Mouse (Mus musculus) Patski (cell line): ENCODE data around the gene Cnppd1. TPM values are rescaled to one million over a fixed set of nuclear protein-coding genes. Genes with fewer than 3 reads are reported as not detected.
A peak's percentile ranks its signal among the peaks of the same experiment; 100 is the strongest.

ENCODE experiments used
- ATAC-seq: fragments of 100-300 bp; one replicate; pipeline ENCODE4 v1.8.0; 2021
- CTCF ChIA-PET: fragments of 350-600 bp; sonication (Branson Sonifier 250); formaldehyde crosslinking; loops from one replicate; lab custom pipeline; 2022; ENCODE audit warnings: inconsistent platforms; lab: Charles Lee
- POLR2A ChIA-PET: fragments of 350-600 bp; sonication (Branson Sonifier 250); formaldehyde crosslinking; loops from one replicate; lab custom pipeline; 2022; ENCODE audit warnings: antibody characterized with exemption, inconsistent platforms; lab: Charles Lee
- DNase-seq: peaks from one replicate; pipeline ENCODE4 v3.0.0-alpha.2; 2011; ENCODE audit warnings: low read depth, low spot score
- H3K27me3 ChIP-seq: fragments of 371-371 bp; one replicate; pipeline ENCODE4 v1.5.1; 2021
- CTCF ChIP-seq: fragments of 100-300 bp; IDR thresholded peaks from one replicate; pipeline ENCODE4 v1.5.1; 2021
- in situ Hi-C: fragments of 300-500 bp; cut with MboI; formaldehyde crosslinking; loops from 3 replicates; pipeline ENCODE4 v1.11.1; 2018; ENCODE audit warnings: low pct_unique_long_range_greater_than_20kb, mixed read lengths
- polyA plus RNA-seq: library from polyadenylated mRNA; unstranded; gene quantifications from one replicate; pipeline ENCODE4 v1.2.3, GENCODE M21; 2021

Gene Cnppd1
- 64.4 TPM for polyA plus RNA-seq

DNA sequence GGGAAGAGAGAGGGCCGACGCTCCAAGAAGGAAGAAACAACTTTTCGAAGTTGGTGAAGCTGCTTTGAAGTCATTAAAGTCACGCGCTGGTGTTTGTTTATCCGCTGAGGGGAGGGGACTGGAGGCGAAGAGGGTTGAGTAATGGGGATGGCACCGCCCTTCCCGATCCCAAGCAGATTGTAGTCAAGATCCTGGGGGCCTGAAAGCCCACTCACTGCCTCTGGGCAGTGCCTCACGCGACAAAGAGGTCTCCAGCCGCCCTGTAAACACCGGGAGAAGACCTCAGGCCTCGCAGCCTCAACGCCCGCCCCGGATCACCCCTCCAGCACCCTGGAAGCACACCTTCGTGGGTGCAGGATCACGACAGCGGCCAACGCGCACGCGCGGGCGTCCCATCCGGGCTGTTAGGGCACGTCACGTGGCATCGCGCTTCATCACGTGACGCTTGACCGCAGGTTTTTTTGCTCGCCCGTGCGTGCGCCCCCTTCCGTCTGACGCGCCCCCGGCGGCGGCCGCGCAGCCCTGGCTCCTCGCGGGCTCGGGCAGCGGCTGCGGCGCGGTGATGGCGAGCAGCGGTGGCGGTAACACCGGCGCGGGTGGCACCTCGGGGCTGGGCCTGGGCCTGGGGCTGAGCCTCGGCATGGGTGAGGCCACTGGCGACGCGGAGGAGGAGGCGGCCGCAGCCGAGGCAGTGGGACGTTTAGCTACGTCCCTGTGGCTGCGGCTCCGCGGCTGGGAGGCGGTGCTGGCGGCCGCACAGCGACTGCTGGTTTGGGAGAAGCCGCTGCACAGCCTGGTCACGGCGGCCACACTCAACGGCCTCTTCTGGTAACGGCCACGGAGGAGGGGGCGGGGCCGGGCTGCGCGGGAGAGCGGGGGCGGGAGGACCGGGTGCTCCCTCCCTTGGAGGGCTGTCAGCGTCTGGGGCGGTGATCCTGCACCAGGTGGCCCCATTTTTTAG lies at the start of gene Cnppd1, which contains the start of gene Retreg2:
Gene Cnppd1, minus strand, starts transcription at position 411 of the 961 bp plus-strand sequence.
Gene Retreg2, plus strand, starts transcription at position 478 of the 961 bp plus-strand sequence.
- DNase-seq (peak; percentile 59), ATAC-seq (peak; percentile 68)
- TF ChIP-seq CTCF, result no peak
- no peaks in the 10 kb centered on the region for H3K27me3 ChIP-seq
- in situ Hi-C loops, result no loop called here
- ChIA-PET CTCF (interaction anchor here (1.2 to 1.6 kb wide), 2 partner anchors 17 to 33 kb away, joined by 4 to 5 read pairs; no protein-coding TSS in a partner anchor), POLR2A (interaction anchor here (1.1 to 1.3 kb wide), 2 partner anchors 17 to 66 kb away, joined by 3 read pairs; no protein-coding TSS in a partner anchor)

DNA sequence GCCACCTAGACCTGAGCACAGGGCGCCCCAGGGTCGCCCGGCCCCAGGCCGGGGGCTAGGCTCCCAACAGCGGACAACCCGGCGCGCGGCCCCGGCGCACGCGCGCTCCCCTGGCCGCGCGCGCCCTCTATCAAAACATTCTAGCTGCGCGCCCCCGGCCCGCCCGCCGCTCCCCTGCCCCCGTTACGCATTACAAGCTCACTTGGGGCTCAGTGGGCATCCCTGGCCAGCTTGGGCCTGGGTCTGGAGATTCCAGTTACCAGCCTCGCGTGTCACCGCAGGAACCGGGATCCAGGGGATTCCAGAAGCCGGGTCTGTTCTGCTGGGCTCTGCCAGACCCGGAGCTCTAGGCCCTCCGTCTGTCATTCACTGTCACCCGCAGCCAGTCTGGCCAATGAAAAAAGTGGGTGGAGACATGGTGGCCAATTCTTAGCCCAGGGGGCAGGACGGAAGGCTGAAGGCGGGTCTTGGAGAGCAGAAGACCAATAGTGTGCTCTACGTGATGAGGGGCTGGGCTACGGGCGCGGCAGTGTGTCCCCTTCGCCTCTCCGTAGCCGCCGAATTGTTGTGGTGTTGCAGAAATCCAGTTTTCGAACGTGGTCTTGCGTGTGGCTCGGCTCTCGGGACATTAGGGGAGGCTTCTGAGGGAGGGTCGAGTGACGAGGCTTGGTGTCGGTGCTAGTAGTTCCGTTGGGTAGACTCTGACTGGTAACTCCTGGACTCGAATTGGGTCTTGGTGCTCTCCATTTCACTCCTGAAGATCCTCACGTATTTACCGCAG lies 49.3 kb upstream of the Cnppd1 start, which contains the start of the genes Ankzf1 and Atg9a:
Gene Ankzf1, plus strand, starts transcription at position 530 of the 781 bp plus-strand sequence.
Gene Atg9a, minus strand, starts transcription at position 575 of the 781 bp plus-strand sequence.
- no peaks in the 10 kb centered on the region for H3K27me3 ChIP-seq
- no peak for TF ChIP-seq CTCF
- ChIA-PET POLR2A (interaction anchor here (1.6 to 3.8 kb wide), 2 partner anchors 12 to 22 kb away, joined by 7 to 15 read pairs; partner anchors contain the start of gene Abcb6), CTCF (interaction anchor here (0.7 to 0.9 kb wide), 2 partner anchors 11 to 60 kb away, joined by 3 read pairs; partner anchors contain the start of gene Abcb6)
- DNase-seq (peak; percentile 87), ATAC-seq (peak; percentile 96)
- in situ Hi-C loops, result no loop called here

DNA sequence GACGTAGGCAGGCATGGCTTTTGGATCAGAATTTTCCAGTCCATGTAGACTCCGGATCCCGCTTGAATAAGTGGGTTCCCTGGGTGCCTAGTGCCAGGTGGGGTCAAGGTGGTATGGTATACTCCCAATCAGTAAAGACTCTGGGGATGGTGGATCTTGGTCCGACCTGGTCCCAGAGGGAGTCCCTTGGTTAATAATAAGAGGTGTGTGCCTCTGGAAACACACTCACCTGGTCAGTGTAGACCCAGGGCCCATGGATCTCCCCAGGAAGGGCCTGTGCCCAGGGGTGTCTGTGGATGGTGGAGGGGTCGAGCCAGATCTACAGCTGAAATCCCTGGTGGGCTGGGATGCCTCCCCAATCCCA lies 48.7 kb upstream of the Cnppd1 start:
- POLR2A ChIA-PET, result interaction anchor here (1.6 to 3.8 kb wide), 2 partner anchors 11 to 22 kb away, joined by 7 to 15 read pairs; partner anchors contain the start of gene Abcb6

DNA sequence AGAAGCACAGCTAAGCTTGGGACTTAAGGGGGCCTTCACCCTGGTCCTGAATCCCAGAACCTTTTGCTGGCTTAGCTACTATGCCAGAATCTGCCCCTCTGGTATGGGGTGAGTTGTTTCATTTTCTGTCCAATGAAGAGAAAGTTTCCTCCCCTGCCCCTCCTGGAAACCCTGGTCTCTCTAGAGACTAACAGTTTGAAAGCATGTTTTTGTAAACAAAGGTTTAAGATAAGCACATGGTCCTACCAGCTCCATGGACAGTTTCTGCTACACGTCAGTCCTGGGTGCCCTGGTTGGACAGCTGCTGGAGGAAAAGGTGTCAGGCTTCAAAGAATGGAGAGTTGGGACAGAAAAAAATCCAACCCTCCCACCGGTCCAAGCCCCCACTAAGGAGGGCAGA lies 48.1 kb upstream of the Cnppd1 start:
- POLR2A ChIA-PET, result interaction anchor here (0.8 to 3.8 kb wide), 3 partner anchors 8 to 20 kb away, joined by 3 to 15 read pairs (median 5); partner anchors contain the start of gene Abcb6
- DNase-seq, result no peak
- CTCF ChIA-PET, result interaction anchor here (1.5 kb wide), 1 partner anchor 11 kb away, joined by 4 read pairs; the partner anchor contains the start of gene Abcb6
- in situ Hi-C loops, result no loop called here
- no peaks in the 10 kb centered on the region for H3K27me3 ChIP-seq
- no peak for TF ChIP-seq CTCF
- ATAC-seq, result no peak

More for the DNA sequence above, 48.7 kb upstream of the Cnppd1 start:
- DNase-seq, result no peak
- ATAC-seq, result peak; percentile 9
- H3K27me3 ChIP-seq, result no peaks in the 10 kb centered on the region
- CTCF ChIA-PET, result interaction anchor here (0.9 kb wide), 1 partner anchor 60 kb away, joined by 3 read pairs; no protein-coding TSS in a partner anchor
- no peak for TF ChIP-seq CTCF
- in situ Hi-C loops, result no loop called here

DNA sequence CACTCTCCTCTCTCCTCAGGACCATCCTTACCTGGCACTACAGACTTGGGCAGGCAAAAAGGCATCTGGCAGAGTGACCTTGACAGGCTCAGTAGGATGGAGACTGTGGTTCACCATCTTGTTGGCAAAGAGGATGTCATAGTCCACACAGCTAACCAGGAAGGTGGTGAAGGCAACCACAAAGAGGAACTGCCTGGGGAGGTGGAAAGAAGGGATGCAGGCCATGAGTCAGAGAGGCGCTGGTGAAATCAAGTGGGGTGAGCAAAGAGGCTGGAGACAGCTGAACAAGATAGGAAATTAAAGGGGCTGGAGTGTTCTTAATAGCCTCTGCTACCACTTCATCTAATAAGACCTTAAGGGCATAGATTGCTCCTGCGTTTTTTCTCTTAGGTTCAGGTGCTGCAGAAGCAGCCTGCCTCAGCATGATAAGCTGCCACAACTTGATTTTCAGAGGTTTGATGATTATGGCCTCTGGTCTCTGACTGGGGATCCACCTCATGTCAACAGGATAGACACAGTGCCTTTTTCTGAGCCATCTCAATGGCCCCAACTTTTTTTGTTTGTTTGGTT lies 45.5 kb upstream of the Cnppd1 start:
- H3K27me3 ChIP-seq, result no peaks in the 10 kb centered on the region
- DNase-seq (no peak), ATAC-seq (no peak)
- in situ Hi-C loops, result loop anchor here (10.0 kb wide), 1 partner anchor 67 kb away; no protein-coding TSS in a partner anchor
- CTCF ChIA-PET, result no interaction called here
- POLR2A ChIA-PET, result no interaction called here
- TF ChIP-seq CTCF, result no peak

- no peaks in the 10 kb centered on the region for H3K27me3 ChIP-seq
- POLR2A ChIA-PET, result no interaction called here
- in situ Hi-C loops, result loop anchor here (10.0 kb wide), 1 partner anchor 68 kb away; no protein-coding TSS in a partner anchor
- ATAC-seq (no peak), DNase-seq (no peak)
- TF ChIP-seq CTCF, result no peak
- CTCF ChIA-PET, result interaction anchor here (1.1 kb wide), 1 partner anchor 10 kb away, joined by 3 read pairs; no protein-coding TSS in a partner anchor
These were observed 44.6 kb upstream of the Cnppd1 start for GRCm38 (mm10) chr1:75187126-75187525.

DNA sequence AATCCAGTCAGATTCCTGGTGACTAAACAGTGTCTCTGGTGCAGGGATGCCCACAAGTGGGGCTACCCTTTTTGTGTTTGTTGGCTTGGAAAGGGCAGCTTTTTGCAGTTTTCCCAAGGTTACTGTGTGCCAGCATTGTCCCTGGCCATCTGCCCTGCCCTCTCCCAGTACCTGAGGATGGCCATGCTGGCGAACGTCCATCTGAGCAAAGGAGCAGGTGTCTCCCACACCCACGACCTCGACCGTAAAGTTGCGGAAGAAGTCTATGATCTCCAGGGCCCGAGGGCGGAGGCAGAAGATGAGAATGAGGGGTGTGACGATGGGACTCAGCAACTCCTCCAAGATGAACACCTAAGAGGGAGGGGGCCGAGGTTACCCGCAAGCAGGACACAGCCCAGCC lies 43.0 kb upstream of the Cnppd1 start:
- no peak for DNase-seq
- ATAC-seq, result no peak
- ChIA-PET POLR2A (no interaction called here), CTCF (no interaction called here)
- no peaks in the 10 kb centered on the region for H3K27me3 ChIP-seq
- in situ Hi-C loops, result loop anchor here (10.0 kb wide), 1 partner anchor 69 kb away; no protein-coding TSS in a partner anchor
- no peak for TF ChIP-seq CTCF

DNA sequence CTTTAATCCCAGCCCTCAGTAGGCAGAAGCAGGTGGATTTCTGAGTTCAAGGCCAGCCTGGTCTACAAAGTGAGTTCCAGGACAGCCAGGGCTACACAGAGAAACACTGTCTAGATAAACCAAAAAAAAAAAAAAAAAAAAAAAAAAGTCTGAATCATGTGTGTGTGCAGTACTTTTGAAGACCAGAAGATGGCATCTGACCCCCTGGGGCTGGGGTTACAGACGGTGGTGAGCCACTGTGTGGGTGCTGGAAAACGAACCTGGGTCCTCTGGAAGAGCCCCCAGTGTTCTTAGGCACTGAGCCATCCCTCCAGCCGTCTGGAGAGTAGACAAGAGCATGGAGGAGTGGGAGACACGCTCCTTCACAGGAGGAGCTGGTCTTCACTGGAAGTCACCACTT lies 39.6 kb upstream of the Cnppd1 start:
- DNase-seq, result no peak
- CTCF ChIA-PET, result no interaction called here
- TF ChIP-seq CTCF, result no peak
- POLR2A ChIA-PET, result interaction anchor here (1.3 kb wide), 1 partner anchor 8 kb away, joined by 3 read pairs; no protein-coding TSS in a partner anchor
- in situ Hi-C loops, result loop anchor here (10.0 kb wide), 1 partner anchor 73 kb away; no protein-coding TSS in a partner anchor
- no peaks in the 10 kb centered on the region for H3K27me3 ChIP-seq
- no peak for ATAC-seq

- DNase-seq (no peak), ATAC-seq (no peak)
- in situ Hi-C loops, result loop anchor here (10.0 kb wide), 1 partner anchor 73 kb away; no protein-coding TSS in a partner anchor
- TF ChIP-seq CTCF, result no peak
- H3K27me3 ChIP-seq, result no peaks in the 10 kb centered on the region
- ChIA-PET POLR2A (interaction anchor here (0.7 to 2.3 kb wide), 4 partner anchors 9 to 70 kb away, joined by 3 to 15 read pairs (median 7); partner anchors contain the start of genes Ankzf1 and Atg9a), CTCF (no interaction called here)
These were observed 38.9 kb upstream of the Cnppd1 start for GRCm38 (mm10) chr1:75181377-75181870.
